Mouse (Mus musculus) limb, embryonic 14.5 days (tissue): ENCODE measurements around the gene Syce3. TPM values are rescaled to one million over a fixed set of nuclear protein-coding genes. Genes with fewer than 3 reads are reported as not detected.

ENCODE experiments used
- ATAC-seq: fragments of 200-750 bp; cut with Nextera tagmentation; 2 replicates; pipeline ENCODE4 v1.8.0; 2017; ENCODE audit warnings: low read depth, moderate number of reproducible peaks, moderate TSS enrichment; ENCODE audit not compliant: low FRiP score
- DNase-seq: peaks from one replicate; pipeline ENCODE4 v3.0.0-alpha.2; 2015; ENCODE audit warnings: low spot score
- H3K27ac ChIP-seq: fragments of 300-500 bp; sonication (generic); replicated peaks from 2 replicates; pipeline ENCODE4 v1.5.1; 2014; ENCODE audit warnings: low read depth, mild to moderate bottlenecking, low read length, moderate library complexity, mixed read lengths
- H3K27me3 ChIP-seq: fragments of 300-500 bp; sonication (generic); 2 replicates; pipeline ENCODE4 v1.6.1; 2014; ENCODE audit warnings: low read length, mixed read lengths; ENCODE audit not compliant: control insufficient read depth, insufficient read depth
- H3K36me3 ChIP-seq: fragments of 300-500 bp; sonication (generic); 2 replicates; pipeline ENCODE4 v1.6.1; 2014; ENCODE audit warnings: mild to moderate bottlenecking, low read length, moderate library complexity, mixed read lengths; ENCODE audit not compliant: control insufficient read depth, insufficient read depth
- H3K4me1 ChIP-seq: fragments of 300-500 bp; sonication (generic); 2 replicates; pipeline ENCODE4 v1.6.1; 2014; ENCODE audit warnings: antibody characterized with exemption, low read length, mixed read lengths; ENCODE audit not compliant: control insufficient read depth, insufficient read depth
- H3K4me2 ChIP-seq: fragments of 300-500 bp; sonication (generic); replicated peaks from 2 replicates; pipeline ENCODE4 v1.6.1; 2014; ENCODE audit warnings: low read depth, mild to moderate bottlenecking, low read length, moderate library complexity; ENCODE audit not compliant: severe bottlenecking
- H3K4me3 ChIP-seq: fragments of 300-500 bp; sonication (generic); replicated peaks from 2 replicates; pipeline ENCODE4 v1.5.1; 2014; ENCODE audit warnings: low read length
- H3K9ac ChIP-seq: fragments of 300-500 bp; sonication (generic); 2 replicates; pipeline ENCODE4 v1.6.1; 2014; ENCODE audit warnings: mild to moderate bottlenecking, low read depth, low read length, moderate library complexity; ENCODE audit not compliant: severe bottlenecking
- H3K9me3 ChIP-seq: fragments of 300-500 bp; sonication (generic); 2 replicates; pipeline ENCODE4 v1.6.1; 2016; ENCODE audit warnings: low read length; ENCODE audit not compliant: control insufficient read depth
- POLR2A ChIP-seq: fragments of 200-500 bp; IDR thresholded peaks from 2 replicates; pipeline ENCODE4 v1.8.0; 2012; ENCODE audit warnings: inconsistent platforms, mild to moderate bottlenecking, moderate library complexity, borderline replicate concordance; ENCODE audit not compliant: insufficient read depth, insufficient read length; ENCODE audit errors: extremely low read depth
- WGBS: fragments of 180-500 bp; shearing (Covaris S2); extraction: QIAGEN DNeasy Blood & Tissue Kit; methylation state at CpG from one replicate; pipeline ENCODE4 v1.1.7; 2014; 5-methylcytosine and 5-hydroxymethylcytosine counted together
- polyA plus RNA-seq, 2 experiments: library from polyadenylated mRNA; depleted of rRNA in 1 of 2; stranded (reverse) in 1 of 2; unstranded in 1 of 2; fragments of >200 nt; fragmentation: Nextera tagmentation in 1 of 2; extraction: Ambion mirVana in 1 of 2; gene quantifications; 2 replicates each; pipeline versions ENCODE4 v1.2.1 to v1.2.3; 2012 to 2014

Gene Syce3
- polyA plus RNA-seq, 2 experiments = not detected

DNA sequence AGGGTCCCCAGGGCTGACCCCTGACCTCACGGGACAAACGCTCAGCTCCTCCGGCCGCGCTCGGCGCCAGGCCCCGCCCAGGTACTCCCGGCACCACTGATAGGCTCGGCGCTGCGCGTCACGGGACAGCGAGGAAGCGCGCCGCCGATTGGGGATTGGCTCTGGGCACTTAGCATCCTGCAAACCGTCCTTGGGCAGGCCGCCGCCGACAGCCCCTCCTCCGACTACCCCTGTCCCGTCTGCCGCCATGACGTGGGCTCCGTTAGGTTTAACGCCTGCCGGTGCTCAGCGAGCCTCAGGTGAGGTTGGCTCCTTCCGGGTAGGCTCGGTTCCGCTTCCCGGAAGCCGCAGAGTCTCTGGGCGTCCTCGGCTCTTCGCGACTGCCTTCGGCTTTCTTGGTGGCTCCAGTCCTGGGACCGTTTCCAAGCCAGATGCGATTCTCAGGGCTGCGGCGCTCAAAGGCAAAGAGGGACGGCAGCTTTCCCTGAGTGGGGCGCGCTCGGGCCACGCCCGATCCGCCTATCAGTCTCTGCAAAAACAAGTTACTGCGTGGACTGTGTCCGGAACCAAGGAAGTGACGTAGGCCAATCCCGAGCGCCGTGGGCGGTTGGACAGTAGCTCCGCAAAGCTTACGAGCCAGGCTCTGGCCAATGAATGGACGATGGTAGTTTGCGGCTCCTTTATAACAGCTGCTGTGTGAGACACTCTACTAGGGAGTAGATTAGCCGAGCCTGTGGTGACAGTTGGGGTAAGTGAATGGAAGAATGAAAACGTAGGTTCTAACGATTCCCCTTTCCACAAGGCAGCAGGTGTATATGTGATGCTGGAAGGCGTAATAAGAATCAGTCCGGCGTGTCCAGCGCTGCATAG, 19.3 kb upstream of the Syce3 start, which contains the start of the genes C730034F03Rik, Gm44502 and Chkb:
TSS of gene C730034F03Rik (plus strand) at position 238 of the 870 bp plus-strand sequence.
TSS of gene Gm44502 (minus strand) at position 345 of the 870 bp plus-strand sequence.
TSS of gene Chkb (minus strand) at position 557 of the 870 bp plus-strand sequence.
- 0 out of 2 replicates have a peak, but pooled peaks have one; percentile 33 for TF ChIP-seq POLR2A
- H3K4me3 ChIP-seq = peak within 1 kb of the TSS; percentile 68
- no peaks in the 10 kb centered on the region for H3K9me3 ChIP-seq
- under 1% methylated on average over 63 of the region's 70 CpGs for WGBS
- H3K9ac ChIP-seq = peak within 1 kb of the TSS; percentile 72
- H3K36me3 ChIP-seq = peaks cover 19% of the 10 kb centered on the region
- peak within 1 kb of the TSS; percentile 92 for H3K27ac ChIP-seq
- no peaks in the 10 kb centered on the region for H3K27me3 ChIP-seq
- ATAC-seq (peak; percentile 93), DNase-seq (peak; percentile 93)
- peak within 1 kb of the TSS; percentile 92 for H3K4me2 ChIP-seq
- H3K4me1 ChIP-seq = peaks cover 6% of the 10 kb centered on the region

GRCm38 (mm10) chr15:89428821-89429351, 18.6 kb upstream of the Syce3 start:
- H3K4me1 ChIP-seq = peaks cover 6% of the 10 kb centered on the region
- H3K36me3 ChIP-seq = peaks cover 19% of the 10 kb centered on the region
- peak overlapping the region; percentile 92 for H3K4me2 ChIP-seq
- no peak for TF ChIP-seq POLR2A
- 7% methylated on average over 19 of the region's 22 CpGs for WGBS
- peak; percentile 18; the same call in 1 of the 2 replicates for ATAC-seq
- peak overlapping the region; percentile 92; the same call in 1 of the 2 replicates for H3K27ac ChIP-seq
- DNase-seq = no peak
- peak overlapping the region; percentile 72 for H3K9ac ChIP-seq
- H3K4me3 ChIP-seq = peak overlapping the region; percentile 68
- no peaks in the 10 kb centered on the region for H3K9me3 ChIP-seq
- H3K27me3 ChIP-seq = no peaks in the 10 kb centered on the region

DNA sequence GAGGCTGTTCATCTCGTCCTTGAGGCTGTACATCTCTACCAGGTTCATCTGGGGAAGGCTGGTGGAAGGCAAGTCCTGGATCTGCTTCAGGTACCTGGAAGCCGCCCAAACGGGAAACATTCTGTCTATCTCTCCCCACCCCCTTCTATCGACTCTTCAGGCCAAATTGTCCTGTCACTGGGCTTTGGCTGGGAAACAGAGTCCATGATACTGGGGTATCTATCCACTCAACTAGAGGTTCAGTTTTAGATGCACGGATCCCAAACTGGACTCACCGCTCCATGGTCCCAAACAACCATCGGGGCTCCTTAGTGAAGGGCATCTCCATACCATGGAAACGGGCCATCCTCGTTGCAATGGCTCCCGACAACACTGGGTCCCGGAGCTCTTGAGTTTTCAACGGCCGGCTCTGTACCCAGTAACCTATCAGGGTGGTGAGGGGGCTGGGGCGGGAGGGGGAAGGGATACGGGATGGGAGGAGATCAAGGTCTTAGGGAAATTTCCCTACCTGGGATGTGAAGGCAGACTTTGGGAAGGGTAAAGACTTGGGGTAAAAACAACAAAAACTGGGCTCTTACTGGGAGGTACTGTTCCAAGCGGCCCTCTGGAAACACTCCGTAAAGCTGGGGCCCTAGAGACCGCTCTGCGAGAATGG, 18.0 kb upstream of the Syce3 start:
- peak overlapping the region; percentile 68 for H3K4me3 ChIP-seq
- H3K36me3 ChIP-seq = peaks cover 19% of the 10 kb centered on the region
- no peak overlapping the region for H3K27ac ChIP-seq
- peak overlapping the region; percentile 92 for H3K4me2 ChIP-seq
- peaks cover 6% of the 10 kb centered on the region for H3K4me1 ChIP-seq
- TF ChIP-seq POLR2A = no peak
- DNase-seq (no peak), ATAC-seq (no peak)
- H3K27me3 ChIP-seq = no peaks in the 10 kb centered on the region
- WGBS = 82% methylated on average over 19 of the region's 19 CpGs
- no peaks in the 10 kb centered on the region for H3K9me3 ChIP-seq
- peak overlapping the region; percentile 72; the same call in 1 of the 2 replicates for H3K9ac ChIP-seq

DNA sequence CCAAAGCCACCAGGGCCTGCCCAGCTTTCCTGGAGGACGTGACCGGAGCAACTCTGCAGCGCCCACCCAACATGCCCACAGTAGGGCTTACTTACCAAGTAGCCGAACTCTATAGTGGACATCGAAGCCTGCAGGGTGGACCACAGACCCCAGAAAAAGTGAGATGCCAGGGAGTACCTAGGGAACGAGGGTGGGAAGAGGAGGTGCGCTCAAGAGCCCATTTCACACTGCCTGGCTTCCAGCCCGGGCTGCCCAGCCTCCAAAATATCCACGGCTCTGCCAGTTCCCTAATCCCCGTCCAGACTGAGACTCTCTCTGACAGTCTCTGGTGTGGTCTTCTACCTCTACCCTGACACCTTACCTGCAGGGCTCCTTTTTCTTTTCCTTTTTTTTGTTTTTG, 16.4 kb upstream of the Syce3 start:
- Histone ChIP-seq H3K9me3 (no peaks in the 10 kb centered on the region), H3K36me3 (peaks cover 23% of the 10 kb centered on the region), H3K9ac (no peak overlapping the region), H3K27me3 (no peaks in the 10 kb centered on the region), H3K4me2 (no peak overlapping the region), H3K4me3 (no peak overlapping the region), H3K4me1 (peaks cover 6% of the 10 kb centered on the region), H3K27ac (no peak overlapping the region)
- ATAC-seq (no peak), DNase-seq (no peak)
- no peak for TF ChIP-seq POLR2A
- 92% methylated on average over 9 of the region's 10 CpGs for WGBS

DNA sequence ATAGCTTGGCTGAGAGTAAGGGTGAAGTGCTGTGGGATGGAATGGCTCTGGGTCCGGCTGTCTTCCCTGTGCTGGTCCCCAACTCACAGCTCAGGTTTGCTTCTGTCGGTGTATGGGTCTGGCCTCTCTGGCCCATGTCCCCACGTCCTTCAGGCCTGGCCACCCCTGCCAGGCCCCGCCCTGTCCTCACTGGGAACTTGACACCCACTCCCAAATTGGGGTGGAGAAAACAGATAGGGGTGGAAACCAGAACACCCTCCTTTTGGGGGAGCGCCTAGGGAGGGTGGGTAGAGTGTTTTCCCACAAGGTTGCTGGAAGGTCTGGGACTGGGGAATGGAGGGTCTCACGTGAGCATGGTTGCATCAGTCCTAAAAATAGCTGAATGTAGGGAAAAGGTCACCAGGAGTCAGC, 15.4 kb upstream of the Syce3 start, which contains the start of gene Cpt1b:
TSS of gene Cpt1b (minus strand) at position 153 of the 411 bp plus-strand sequence.
- Histone ChIP-seq H3K27ac (no peak within 1 kb of the TSS), H3K9ac (no peak within 1 kb of the TSS), H3K9me3 (no peaks in the 10 kb centered on the region), H3K4me3 (no peak within 1 kb of the TSS), H3K27me3 (no peaks in the 10 kb centered on the region), H3K4me1 (peaks cover 6% of the 10 kb centered on the region), H3K4me2 (no peak within 1 kb of the TSS), H3K36me3 (peaks cover 23% of the 10 kb centered on the region)
- TF ChIP-seq POLR2A = no peak
- 29% methylated on average over 6 of the region's 6 CpGs for WGBS
- no peak for ATAC-seq
- DNase-seq = no peak
